Mouse (Mus musculus) spleen, postnatal 0 days (tissue): ENCODE measurements around the gene Serinc3. TPM values are rescaled to one million over a fixed set of nuclear protein-coding genes. Genes with fewer than 3 reads are reported as not detected.

Source experiments
- polyA plus RNA-seq: library from polyadenylated mRNA; unstranded; fragments of >200 nt; fragmentation: Nextera tagmentation; extraction: Ambion mirVana; gene quantifications from 2 replicates; pipeline ENCODE4 v1.2.1, GENCODE M21; 2015

The Serinc3 gene
- 196 and 202 TPM in 2 replicates for polyA plus RNA-seq

DNA sequence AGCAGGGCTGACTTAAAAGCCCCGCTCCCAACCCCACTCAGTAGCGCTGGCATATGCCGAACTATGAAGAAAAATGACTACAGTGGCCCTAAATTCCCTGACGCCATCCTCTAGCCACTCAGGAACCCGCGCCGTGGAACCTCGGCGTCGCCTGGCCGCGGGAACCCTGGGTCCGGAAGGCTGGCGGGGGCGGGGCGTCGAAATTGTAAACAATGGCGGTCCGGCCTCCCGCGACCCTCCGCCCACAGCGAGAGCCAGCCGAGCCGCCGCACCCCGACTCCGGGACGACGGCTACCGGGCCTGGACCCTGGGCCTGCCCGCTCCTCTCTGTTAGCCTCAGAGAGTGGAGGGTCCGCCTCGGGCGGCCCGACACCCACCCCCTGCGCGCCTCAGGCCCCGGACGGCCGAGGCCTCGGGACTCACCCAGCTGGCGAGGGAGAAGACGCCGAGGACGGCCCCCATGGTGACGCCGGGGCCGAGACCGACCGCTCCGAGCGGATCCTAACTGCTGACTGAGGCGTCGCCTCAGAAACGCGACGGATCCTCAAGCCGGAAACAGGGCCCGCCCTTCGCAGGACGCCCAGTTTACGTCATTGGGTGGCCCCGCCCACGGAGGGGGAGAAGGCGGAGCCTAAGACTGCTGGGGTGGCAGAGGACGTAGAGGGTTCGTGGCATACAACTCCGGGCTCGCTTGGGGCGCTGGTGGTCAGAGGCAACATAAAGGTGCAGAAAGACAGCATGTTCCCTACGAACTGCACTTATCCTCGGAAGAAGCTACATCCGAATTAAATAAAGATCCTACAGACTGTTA is at the start of gene Serinc3:
Gene Serinc3 (minus strand): TSS at position 557 of the 811 bp plus-strand sequence.

DNA sequence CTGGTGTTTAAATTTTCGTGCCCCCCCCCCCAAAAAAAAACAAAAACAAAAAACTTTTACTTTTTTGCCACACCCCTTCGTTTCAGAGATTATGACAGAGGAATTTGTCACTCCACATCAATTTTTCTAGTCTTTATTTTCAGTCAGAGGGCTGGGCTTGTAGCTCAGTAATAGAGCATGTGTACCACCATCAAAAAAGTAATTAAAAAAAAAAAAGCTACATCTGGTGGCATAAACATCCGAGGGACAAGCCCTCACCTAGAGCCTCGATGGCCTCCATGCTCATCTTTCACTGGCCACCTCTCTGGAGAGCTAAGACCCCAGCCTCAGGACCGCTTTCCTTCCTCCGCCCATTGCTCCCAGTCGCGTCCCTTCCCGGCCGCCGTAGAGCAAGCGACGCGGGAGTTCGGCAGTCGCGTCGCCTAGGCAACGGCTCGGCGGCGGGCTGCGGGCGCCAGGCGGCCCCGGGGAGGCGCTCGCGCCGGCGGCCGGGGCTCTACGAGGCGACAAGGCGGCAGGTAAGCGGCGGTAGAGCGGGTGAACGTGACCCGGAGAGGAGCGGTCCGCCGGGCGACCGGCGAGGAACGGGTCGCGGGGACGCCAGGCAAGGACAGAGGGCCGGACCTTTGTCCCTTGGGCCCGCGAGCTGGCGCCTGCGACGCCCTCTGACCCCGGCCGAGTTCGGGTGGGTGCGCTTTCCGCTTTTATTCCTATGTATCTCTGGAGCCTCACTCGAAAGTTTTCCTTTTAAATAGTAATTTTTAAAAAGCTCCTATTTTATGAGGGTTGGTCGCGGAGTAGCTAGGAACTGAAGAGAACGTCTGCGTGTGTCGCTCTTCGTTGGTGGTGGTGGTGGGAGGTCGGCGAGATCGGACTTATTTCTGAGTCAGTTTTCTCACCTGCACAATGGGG is 13.3 kb upstream of the Serinc3 start, which contains the start of gene Pkig:
Gene Pkig (plus strand): TSS at position 412 of the 912 bp plus-strand sequence.

DNA sequence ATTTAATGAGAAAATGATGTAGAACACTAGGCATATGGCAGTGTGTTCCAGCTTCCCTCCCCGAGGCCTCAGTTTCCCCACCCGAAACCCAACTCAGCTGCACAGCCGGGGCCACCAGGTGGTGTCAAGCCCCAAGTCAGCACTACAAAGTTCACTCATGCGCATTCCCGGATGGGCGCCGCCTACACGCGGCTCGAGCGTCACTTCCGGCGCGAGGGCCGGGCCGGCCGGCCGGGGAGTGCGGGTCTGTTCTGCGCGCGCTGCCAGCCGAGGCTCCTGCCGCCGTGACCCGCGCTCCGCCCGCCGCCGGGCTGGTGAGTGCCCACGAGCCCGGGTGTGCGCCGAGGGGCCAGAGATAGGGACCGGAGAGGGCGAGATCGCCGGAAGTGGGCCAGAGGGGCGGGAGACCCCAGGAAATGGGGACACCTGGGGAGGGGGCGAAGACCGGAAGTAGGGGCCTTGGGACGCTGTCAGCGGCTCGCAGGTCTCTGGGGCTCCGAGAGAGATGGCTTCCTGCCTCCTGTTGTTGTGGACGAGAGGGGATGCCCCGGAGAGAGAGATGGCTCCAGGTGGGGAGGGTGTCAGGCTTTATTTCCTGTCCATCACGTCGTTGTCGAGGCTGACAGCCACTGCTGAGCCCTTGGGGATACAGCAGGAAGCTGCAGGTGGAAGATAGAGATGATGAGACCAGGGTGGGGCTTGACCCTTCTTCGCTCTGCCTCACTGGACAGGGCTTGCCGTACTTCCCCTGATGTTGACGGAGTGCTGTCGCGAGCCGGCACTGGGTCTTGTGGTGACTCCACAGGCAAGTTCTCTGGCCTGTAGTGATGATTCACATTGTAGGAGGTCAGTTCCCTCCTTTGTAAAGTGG is 42.6 kb downstream of the Serinc3 start, which contains the start of gene Ttpal:
Gene Ttpal (plus strand): TSS at position 214 of the 871 bp plus-strand sequence.

Other genes starting within 250 kb of the Serinc3 start
- gene Jph2, start 247.1 kb downstream of the Serinc3 start, polyA plus RNA-seq, result 1.2 and 1.3 TPM in 2 replicates
- 44.9 and 45.3 TPM in 2 replicates for gene Oser1, start 220.4 kb downstream of the Serinc3 start, polyA plus RNA-seq
- gene Gdap1l1, start 206.7 kb downstream of the Serinc3 start, polyA plus RNA-seq, result 0.19 and 0.38 TPM in 2 replicates
- gene Fitm2, start 172.5 kb downstream of the Serinc3 start, polyA plus RNA-seq, result 2.8 and 3.0 TPM in 2 replicates
- not detected in 2 replicates for gene R3hdml, start 152.8 kb downstream of the Serinc3 start, polyA plus RNA-seq
- 0.40 and 0.58 TPM in 2 replicates for gene Hnf4a, start 138.3 kb downstream of the Serinc3 start, polyA plus RNA-seq
- 13.3 and 16.1 TPM in 2 replicates for gene Ttpal, start 42.8 kb downstream of the Serinc3 start, polyA plus RNA-seq
- 158 and 175 TPM in 2 replicates for gene Pkig, start 13.3 kb upstream of the Serinc3 start, polyA plus RNA-seq
- 4.2 and 5.8 TPM in 2 replicates for gene Ada, start 105.1 kb upstream of the Serinc3 start, polyA plus RNA-seq
- gene Ccn5, start 175.7 kb upstream of the Serinc3 start, polyA plus RNA-seq, result 0.11 and 0.22 TPM in 2 replicates
- gene Kcnk15, start 208.5 kb upstream of the Serinc3 start, polyA plus RNA-seq, result not detected in 2 replicates